Mouse (Mus musculus) heart, adult 2 months (tissue): ENCODE results near the gene 4930404H24Rik. TPM values are rescaled to one million over a fixed set of nuclear protein-coding genes. Genes with fewer than 3 reads are reported as not detected.

Experiments used
- DNase-seq, 2 experiments: peaks; one replicate each; pipeline ENCODE4 v3.0.0; 2021
- H3K27ac ChIP-seq: fragments of 200-600 bp; 2 replicates; pipeline ENCODE4 v1.8.1; 2022
- H3K27me3 ChIP-seq: fragments of 200-500 bp; 2 replicates; pipeline ENCODE4 v1.6.1; 2012; ENCODE audit warnings: mild to moderate bottlenecking, low read length, inconsistent platforms, mixed read lengths; ENCODE audit not compliant: control insufficient read depth, insufficient read depth
- H3K36me3 ChIP-seq: fragments of 200-500 bp; 2 replicates; pipeline ENCODE4 v1.6.1; 2012; ENCODE audit warnings: low read length, inconsistent platforms; ENCODE audit not compliant: control insufficient read depth, insufficient read depth
- H3K4me1 ChIP-seq: fragments of 200-500 bp; 2 replicates; pipeline ENCODE4 v1.6.1; 2011; ENCODE audit warnings: low read length; ENCODE audit not compliant: control insufficient read depth, insufficient read depth
- H3K4me3 ChIP-seq: fragments of 200-600 bp; 2 replicates; pipeline ENCODE4 v1.8.1; 2022
- H3K79me2 ChIP-seq: fragments of 200-500 bp; replicated peaks from 2 replicates; pipeline ENCODE4 v1.6.1; 2012; ENCODE audit warnings: mild to moderate bottlenecking, inconsistent platforms, low read length, moderate library complexity, mixed read lengths; ENCODE audit not compliant: control insufficient read depth, insufficient read depth
- H3K9ac ChIP-seq: fragments of 200-500 bp; 2 replicates; pipeline ENCODE4 v1.6.1; 2012; ENCODE audit warnings: low read depth, mild to moderate bottlenecking, control low read depth, inconsistent platforms, low read length, mixed read lengths
- CTCF ChIP-seq: fragments of 200-600 bp; IDR thresholded peaks from 2 replicates; pipeline ENCODE4 v1.8.1; 2022; ENCODE audit warnings: antibody characterized with exemption, mild to moderate bottlenecking, moderate library complexity
- EP300 ChIP-seq: fragments of 200-500 bp; IDR thresholded peaks from 2 replicates; pipeline ENCODE4 v1.6.1; 2011; ENCODE audit warnings: low read depth, low read length, control low read depth; ENCODE audit not compliant: insufficient read depth
- POLR2A ChIP-seq: fragments of 200-500 bp; IDR thresholded peaks from 2 replicates; pipeline ENCODE4 v1.6.1; 2011; ENCODE audit warnings: mild to moderate bottlenecking, low read depth, low read length, control low read depth; ENCODE audit not compliant: insufficient read depth
- WGBS: fragments of 180-500 bp; shearing (Covaris S2); methylation state at CpG from one replicate; pipeline ENCODE4 v1.1.7; 2018; 5-methylcytosine and 5-hydroxymethylcytosine counted together
- intact Hi-C: fragments of 180-260 bp; cut with DNase I; formaldehyde crosslinking; loops from one replicate; pipeline ENCODE4 v1.15.1; 2025
- polyA plus RNA-seq: library from polyadenylated mRNA; depleted of rRNA; stranded (reverse); fragments of >200 nt; gene quantifications from 2 replicates; pipeline ENCODE4 v1.2.3, GENCODE M21; 2012
- total RNA-seq, 2 experiments: library from RNA; stranded (reverse); gene quantifications; 2 replicates each; pipeline ENCODE4 v1.2.3; 2021

Gene 4930404H24Rik
- total and polyA plus RNA-seq, 3 experiments = not detected

- under 1% methylated on average over 8 of the region's 8 CpGs for WGBS
- Histone ChIP-seq H3K4me3 (peak overlapping the region; percentile 61), H3K27me3 (no peaks in the 10 kb centered on the region), H3K36me3 (no peaks in the 10 kb centered on the region), H3K4me1 (peaks cover 6% of the 10 kb centered on the region), H3K27ac (no peak overlapping the region), H3K79me2 (no peaks in the 10 kb centered on the region; the same call in 1 of the 2 replicates), H3K9ac (no peak overlapping the region)
- intact Hi-C loops = loop anchor here (5.0 kb wide), 1 partner anchor 284 kb away; the partner anchor contains the start of gene Tm9sf4
- DNase-seq = no peak
- TF ChIP-seq CTCF = peak; percentile 92
- no peak for TF ChIP-seq POLR2A
Measured at GRCm38 (mm10) chr2:153446017-153446408, 46.6 kb upstream of the 4930404H24Rik start.

GRCm38 (mm10) chr2:153446476-153446875 is 46.1 kb upstream of the 4930404H24Rik start:
- WGBS = 32% methylated on average over 4 of the region's 4 CpGs
- no peak overlapping the region for H3K27ac ChIP-seq
- intact Hi-C loops = loop anchor here (5.0 kb wide), 1 partner anchor 284 kb away; the partner anchor contains the start of gene Tm9sf4
- H3K79me2 ChIP-seq = no peaks in the 10 kb centered on the region; the same call in 1 of the 2 replicates
- H3K4me1 ChIP-seq = peaks cover 4% of the 10 kb centered on the region; the same call in 1 of the 2 replicates
- H3K36me3 ChIP-seq = no peaks in the 10 kb centered on the region
- H3K4me3 ChIP-seq = no peak overlapping the region
- H3K27me3 ChIP-seq = no peaks in the 10 kb centered on the region
- DNase-seq = no peak
- H3K9ac ChIP-seq = no peak overlapping the region
- no peak; the same call in 1 of the 2 replicates for TF ChIP-seq CTCF
- TF ChIP-seq POLR2A = no peak
- no peak for TF ChIP-seq EP300

- 86% methylated on average over 3 of the region's 3 CpGs for WGBS
- Histone ChIP-seq H3K36me3 (no peaks in the 10 kb centered on the region), H3K4me1 (no peaks in the 10 kb centered on the region), H3K27ac (no peak overlapping the region), H3K79me2 (no peaks in the 10 kb centered on the region; the same call in 1 of the 2 replicates), H3K27me3 (no peaks in the 10 kb centered on the region), H3K4me3 (no peak overlapping the region), H3K9ac (no peak overlapping the region)
- TF ChIP-seq CTCF (no peak), POLR2A (no peak), EP300 (no peak)
- intact Hi-C loops = loop anchor here (5.0 kb wide), 1 partner anchor 285 kb away; the partner anchor contains the start of gene Tm9sf4
- DNase-seq = no peak
Measured at GRCm38 (mm10) chr2:153447719-153448118, 44.9 kb upstream of the 4930404H24Rik start.

- intact Hi-C loops = loop anchor here (5.0 kb wide), 1 partner anchor 286 kb away; the partner anchor contains the start of gene Tm9sf4
- Histone ChIP-seq H3K9ac (no peak overlapping the region), H3K4me3 (no peak overlapping the region), H3K79me2 (no peaks in the 10 kb centered on the region; the same call in 1 of the 2 replicates), H3K4me1 (no peaks in the 10 kb centered on the region), H3K27ac (no peak overlapping the region), H3K36me3 (no peaks in the 10 kb centered on the region), H3K27me3 (no peaks in the 10 kb centered on the region)
- no peak for TF ChIP-seq CTCF
- no peak for TF ChIP-seq POLR2A
- TF ChIP-seq EP300 = no peak
- no peak for DNase-seq
- 92% methylated on average over 6 of the region's 6 CpGs for WGBS
Measured at GRCm38 (mm10) chr2:153448519-153448918, 44.1 kb upstream of the 4930404H24Rik start.

- WGBS = 72% methylated on average over 12 of the region's 12 CpGs
- Histone ChIP-seq H3K79me2 (no peaks in the 10 kb centered on the region), H3K36me3 (no peaks in the 10 kb centered on the region), H3K4me1 (peaks cover 13% of the 10 kb centered on the region), H3K27ac (no peak overlapping the region), H3K27me3 (no peaks in the 10 kb centered on the region), H3K9ac (no peak overlapping the region), H3K4me3 (no peak overlapping the region)
- DNase-seq = no peak
- TF ChIP-seq CTCF (no peak), EP300 (no peak), POLR2A (no peak)
- intact Hi-C loops = no loop called here
Measured at GRCm38 (mm10) chr2:153453961-153454759, 38.4 kb upstream of the 4930404H24Rik start.

GRCm38 (mm10) chr2:153454841-153455506 is 37.6 kb upstream of the 4930404H24Rik start:
- peak in 1 of 2 experiments; percentile 10 for DNase-seq
- H3K4me1 ChIP-seq = peaks cover 13% of the 10 kb centered on the region
- H3K27me3 ChIP-seq = no peaks in the 10 kb centered on the region
- no peak overlapping the region for H3K9ac ChIP-seq
- WGBS = 62% methylated on average over 9 of the region's 9 CpGs
- H3K4me3 ChIP-seq = no peak overlapping the region
- intact Hi-C loops = no loop called here
- H3K36me3 ChIP-seq = no peaks in the 10 kb centered on the region
- H3K27ac ChIP-seq = no peak overlapping the region
- no peaks in the 10 kb centered on the region for H3K79me2 ChIP-seq
- TF ChIP-seq EP300 = no peak
- TF ChIP-seq POLR2A = no peak
- no peak for TF ChIP-seq CTCF
